Mouse (Mus musculus) gastrocnemius, adult 8-10 months (tissue): ENCODE data around the gene Ogn. TPM values are rescaled to one million over a fixed set of nuclear protein-coding genes. Genes with fewer than 3 reads are reported as not detected.

Experiments
- DNase-seq, 2 experiments: peaks; one replicate each; pipeline ENCODE4 v3.0.0; 2022; ENCODE audit warnings: low spot score in 2 of 2
- total RNA-seq, 4 experiments: library from RNA; stranded (reverse); gene quantifications; 2 replicates each; pipeline ENCODE4 v1.2.4; 2022

Ogn gene
- total RNA-seq, 4 experiments from 2014 or later: 12.6 to 36.1 (median 29.0) TPM

DNA sequence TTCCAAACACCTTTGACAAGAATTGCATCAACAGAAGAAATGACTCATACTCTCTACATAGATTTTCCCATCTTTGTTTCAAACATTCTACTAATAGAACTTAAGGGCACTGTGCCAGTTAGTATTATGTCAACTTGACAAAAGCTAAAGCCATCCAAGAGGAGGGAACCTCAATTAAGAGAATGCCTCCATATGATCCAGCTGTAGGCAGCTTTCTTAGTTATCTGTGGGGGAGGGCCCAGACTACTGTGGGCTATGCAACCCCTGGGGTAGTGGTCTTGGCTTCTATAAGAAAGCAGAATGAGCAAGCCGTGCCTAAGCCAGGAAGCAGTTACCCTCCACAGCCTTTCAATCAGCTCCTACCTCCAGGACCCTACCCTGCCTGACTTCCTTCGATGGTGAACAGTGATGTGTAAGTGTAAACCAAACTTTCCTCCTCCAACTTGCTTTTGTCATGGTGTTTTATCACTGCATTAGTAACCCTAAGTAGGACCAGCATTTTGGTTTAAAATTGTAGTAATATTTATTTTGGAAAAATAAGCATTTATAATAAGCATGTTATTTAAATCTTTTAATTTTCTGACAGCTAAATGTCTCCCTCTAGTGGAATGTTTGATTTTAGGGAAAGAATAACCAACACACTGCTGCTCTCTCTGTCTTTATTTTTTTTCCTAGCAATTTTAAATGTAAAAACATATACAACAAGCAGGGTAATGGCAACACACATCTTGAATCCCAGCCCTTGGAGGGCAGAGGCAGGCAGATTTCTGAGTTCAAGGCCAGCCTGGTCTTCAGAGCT, 37.1 kb downstream of the Ogn start:
- DNase-seq: no peak

DNA sequence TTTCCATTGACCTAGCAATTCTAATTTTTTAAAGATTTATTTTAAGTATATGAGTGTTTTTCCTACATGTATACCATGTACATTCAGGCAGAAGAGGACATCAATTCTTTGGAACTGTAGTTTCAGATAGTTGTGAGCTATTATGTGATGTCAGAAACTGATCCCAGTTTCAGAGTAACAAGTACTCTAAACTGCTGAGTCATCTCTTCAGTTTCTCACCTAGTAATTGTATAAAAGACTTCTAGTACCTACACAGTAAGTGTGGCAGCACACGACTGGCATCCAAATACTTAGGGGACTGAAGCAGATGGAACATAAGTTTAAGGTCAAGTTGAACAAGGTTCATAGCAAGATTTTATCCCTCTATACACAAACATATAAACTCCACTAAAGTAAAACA, 38.2 kb downstream of the Ogn start:
- DNase-seq: no peak

DNA sequence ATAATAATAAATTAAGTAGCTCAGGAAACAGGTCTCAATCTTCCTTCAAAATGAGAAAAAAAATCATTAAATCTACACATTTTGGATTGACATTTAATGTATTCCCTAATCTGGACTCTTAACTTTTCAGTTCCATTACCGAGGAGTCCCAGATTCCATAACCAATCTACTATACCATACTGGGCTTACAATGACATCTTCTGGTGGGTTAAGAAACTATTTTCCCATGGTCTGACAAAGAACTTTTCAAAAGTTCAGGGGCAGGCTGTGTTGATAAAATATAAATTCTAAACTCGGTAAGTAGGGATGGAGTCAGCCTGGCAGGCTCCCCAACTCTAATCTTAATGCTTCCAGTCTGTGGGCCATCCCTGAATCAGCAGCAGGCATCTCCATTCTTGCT, 43.3 kb downstream of the Ogn start:
- DNase-seq: no peak

DNA sequence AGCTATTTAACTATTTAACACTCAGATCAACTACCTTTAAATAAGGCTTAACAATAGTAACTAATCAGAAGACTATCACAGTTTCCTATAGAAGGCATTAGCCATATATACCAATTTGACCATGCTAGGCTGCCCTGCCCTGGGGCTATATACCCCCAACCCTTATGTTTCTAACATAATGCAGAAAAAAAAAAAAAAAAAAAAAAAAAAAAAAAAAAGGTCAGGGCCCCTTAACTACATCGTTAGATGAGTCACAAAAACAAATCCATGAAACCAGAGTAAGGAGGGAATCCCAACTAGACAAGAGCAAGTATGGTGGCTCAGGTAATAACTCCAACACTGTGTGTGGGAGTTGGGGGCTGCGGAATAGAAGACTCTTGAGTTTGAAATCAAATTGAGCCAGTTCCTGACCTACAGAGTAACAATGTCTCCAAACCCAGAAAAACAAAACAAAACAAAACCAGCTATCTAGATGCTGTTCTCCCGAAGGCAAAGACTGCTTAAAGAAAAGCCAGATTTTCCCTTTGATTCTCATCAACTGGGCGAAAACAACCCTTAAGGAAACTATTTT, 44.0 kb downstream of the Ogn start:
- no peak for DNase-seq

DNA sequence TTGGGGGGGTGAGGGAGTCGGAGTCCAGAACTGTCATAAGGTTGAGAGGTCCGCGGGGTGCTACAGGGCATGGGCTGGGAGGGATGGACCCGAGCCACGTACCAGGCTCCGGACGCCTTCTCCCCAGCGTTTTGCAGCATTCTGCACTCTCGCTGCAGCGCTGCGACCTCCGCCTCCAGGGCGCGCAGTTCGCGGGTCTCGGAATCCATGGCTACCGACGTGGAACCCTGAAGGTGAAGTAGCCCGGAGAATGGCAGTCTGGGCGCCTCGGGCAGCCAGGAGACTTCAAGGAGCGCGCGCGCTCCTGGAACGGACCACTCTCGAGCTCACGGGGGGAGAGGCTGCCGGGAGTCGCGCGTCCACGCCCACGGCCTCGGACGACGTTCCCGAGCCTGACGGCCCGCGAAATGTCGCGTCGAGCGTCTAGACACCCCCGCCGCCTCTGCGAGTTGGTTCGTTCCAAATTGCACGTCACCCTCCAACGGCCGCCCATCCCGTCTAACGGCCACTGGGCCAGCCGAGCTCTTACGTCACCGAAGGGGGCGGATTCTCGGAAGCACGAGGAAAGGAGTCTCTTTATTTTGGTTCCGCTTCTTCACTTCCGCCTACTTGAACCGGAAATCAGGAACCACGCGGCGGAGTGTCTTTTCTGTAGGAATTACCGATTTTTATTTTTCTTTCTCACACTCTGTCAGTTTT, 44.8 kb downstream of the Ogn start, which contains the start of the genes Cenpp and Nol8:
TSS of gene Cenpp (minus strand) at position 305 of the 699 bp plus-strand sequence.
TSS of gene Nol8 (plus strand) at position 598 of the 699 bp plus-strand sequence.
- DNase-seq: peak; percentile 96 to 98

DNA sequence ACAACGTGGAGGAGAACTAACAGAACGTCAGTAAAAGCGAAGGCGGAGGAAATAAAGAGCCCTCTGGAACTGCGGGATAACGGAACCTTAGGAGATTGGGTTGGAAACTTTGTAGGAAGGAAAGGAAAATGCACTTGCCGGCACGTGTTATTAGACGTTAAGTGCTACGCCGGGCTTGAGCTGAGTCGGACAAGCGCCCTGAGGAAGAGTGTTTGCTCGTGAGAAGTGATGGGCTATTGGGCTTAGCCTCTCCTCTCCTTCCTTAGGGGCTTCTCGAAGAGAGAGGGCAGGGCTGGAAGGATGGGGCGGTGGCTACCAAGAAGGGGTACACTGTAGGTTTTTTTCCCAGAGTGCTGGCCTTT, 45.3 kb downstream of the Ogn start:
- no peak for DNase-seq

Other genes starting within 250 kb of the Ogn start
- 1 to 10 TPM; 6.1 to 7.6 (median 7.0) TPM for gene Ippk, start 186.8 kb upstream of the Ogn start, total RNA-seq
- gene Tes3-ps, start 114.7 kb upstream of the Ogn start, total RNA-seq: 1 to 10 TPM; 1.3 to 2.0 (median 1.7) TPM
- gene Ecm2, start 103.2 kb upstream of the Ogn start, total RNA-seq: 1 to 10 TPM; 3.7 to 7.9 (median 5.6) TPM
- 10 to 100 TPM in 2 of 4 experiments, 1 to 10 TPM in 2; 6.7 to 15.4 (median 9.9) TPM for gene Aspn, start 63.6 kb upstream of the Ogn start, total RNA-seq
- 1 to 10 TPM in 2 of 4 experiments, under 1 TPM in 2; 0.68 to 3.6 (median 1.8) TPM for gene Omd, start 25.6 kb upstream of the Ogn start, total RNA-seq
- 1 to 10 TPM in 2 of 4 experiments, under 1 TPM in 2; 0.67 to 1.8 (median 0.94) TPM for gene Cenpp, start 44.7 kb downstream of the Ogn start, total RNA-seq
- 10 to 100 TPM; 12.0 to 16.5 (median 13.6) TPM for gene Nol8, start 45.0 kb downstream of the Ogn start, total RNA-seq
- gene Iars, start 74.1 kb downstream of the Ogn start, total RNA-seq: 10 to 100 TPM; 64.6 to 90.8 (median 87.8) TPM
- gene Gm30302, start 191.0 kb downstream of the Ogn start, total RNA-seq: not detected